Mouse (Mus musculus): Measurements from ENCODE around the gene Smoc1. TPM values are rescaled to one million over a fixed set of nuclear protein-coding genes. Genes with fewer than 3 reads are reported as not detected.

Smoc1 gene
- polyA plus RNA-seq, 1 experiment from 2014 or later, result 21.4 TPM

DNA sequence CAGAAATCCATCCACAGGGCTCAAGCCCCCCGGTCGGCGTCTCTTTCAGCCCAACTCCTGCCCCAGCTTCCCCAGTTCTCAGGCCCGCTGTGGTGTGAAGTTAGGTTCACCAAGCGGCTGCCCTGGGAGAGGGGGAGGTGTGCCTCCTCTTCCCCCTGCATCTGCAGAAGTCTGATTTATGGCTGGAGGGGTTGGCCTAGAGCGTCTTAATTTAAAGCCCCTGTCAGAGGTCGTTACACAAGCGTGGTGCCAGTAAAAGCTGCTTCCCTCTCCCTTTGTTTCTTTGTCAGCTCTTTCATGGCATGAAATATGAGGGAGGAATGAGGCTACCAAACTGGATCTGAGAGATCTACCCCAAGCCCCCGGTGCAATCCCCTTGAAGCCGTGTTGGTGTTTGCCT lies 139.5 kb downstream of the Smoc1 start:
- no peak overlapping the region for H3K27ac ChIP-seq
- H3K9me3 ChIP-seq, result no peaks in the 10 kb centered on the region
- H3K36me3 ChIP-seq, result no peaks in the 10 kb centered on the region
- 0 out of 2 replicates have a peak, but pooled peaks have one; percentile 36 for ATAC-seq (ENCODE audit: low FRiP score)
- no peak overlapping the region for H3K4me3 ChIP-seq
- 18% methylated on average over 10 of the region's 10 CpGs for WGBS
- 0 out of 2 replicates have a peak overlapping the region, but pooled peaks have one; percentile 1 for H3K4me2 ChIP-seq
- H3K9ac ChIP-seq, result peak overlapping the region; percentile 46
- H3K27me3 ChIP-seq, result peaks cover 11% of the 10 kb centered on the region; the same call in 1 of the 2 replicates
- H3K4me1 ChIP-seq (replicated peaks), result peaks cover 18% of the 10 kb centered on the region

GRCm38 (mm10) chr12:81166615-81167014 lies 140.0 kb downstream of the Smoc1 start:
- Histone ChIP-seq H3K4me1 (replicated peaks) (peaks cover 18% of the 10 kb centered on the region), H3K36me3 (no peaks in the 10 kb centered on the region), H3K9ac (0 out of 2 replicates have a peak overlapping the region, but pooled peaks have one; percentile 29), H3K9me3 (no peaks in the 10 kb centered on the region), H3K4me2 (no peak overlapping the region), H3K27ac (no peak overlapping the region), H3K27me3 (peaks cover 11% of the 10 kb centered on the region; the same call in 1 of the 2 replicates), H3K4me3 (no peak overlapping the region)
- no peak for ATAC-seq (ENCODE audit: low FRiP score)
- WGBS, result 67% methylated on average over 8 of the region's 8 CpGs

- peaks cover 11% of the 10 kb centered on the region; the same call in 1 of the 2 replicates for H3K27me3 ChIP-seq
- H3K27ac ChIP-seq, result no peak overlapping the region
- H3K4me1 ChIP-seq (replicated peaks), result peaks cover 18% of the 10 kb centered on the region
- WGBS, result 60% methylated on average over 9 of the region's 9 CpGs
- no peak overlapping the region for H3K4me2 ChIP-seq
- no peak for ATAC-seq (ENCODE audit: low FRiP score)
- H3K36me3 ChIP-seq, result no peaks in the 10 kb centered on the region
- H3K9me3 ChIP-seq, result no peaks in the 10 kb centered on the region
- H3K4me3 ChIP-seq, result no peak overlapping the region
- H3K9ac ChIP-seq, result 0 out of 2 replicates have a peak overlapping the region, but pooled peaks have one; percentile 29
Observed at GRCm38 (mm10) chr12:81167142-81167541, 140.5 kb downstream of the Smoc1 start.

DNA sequence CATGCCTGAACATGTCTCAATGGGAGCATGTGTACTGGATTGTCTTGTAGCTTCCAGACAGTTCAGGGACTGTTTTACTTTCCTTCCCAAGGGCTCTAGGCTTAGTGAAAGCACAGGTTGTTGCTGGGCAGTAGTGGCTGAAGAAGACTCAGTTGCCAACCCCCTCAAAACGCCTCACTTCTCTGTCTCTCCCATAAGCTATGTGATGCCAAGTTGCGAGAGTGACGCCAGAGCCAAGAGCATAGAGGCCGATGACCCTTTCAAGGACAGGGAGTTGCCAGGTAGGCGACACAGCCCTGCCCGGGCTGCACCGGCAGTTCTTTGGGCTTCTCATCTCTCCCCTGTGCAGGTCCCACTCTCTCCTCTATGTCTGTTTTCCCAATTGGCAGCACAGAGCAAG lies 141.4 kb downstream of the Smoc1 start:
- H3K27me3 ChIP-seq, result peaks cover 11% of the 10 kb centered on the region; the same call in 1 of the 2 replicates
- WGBS, result 94% methylated on average over 7 of the region's 7 CpGs
- no peaks in the 10 kb centered on the region for H3K36me3 ChIP-seq
- H3K4me3 ChIP-seq, result no peak overlapping the region
- no peaks in the 10 kb centered on the region for H3K9me3 ChIP-seq
- no peak overlapping the region for H3K9ac ChIP-seq
- no peak overlapping the region for H3K27ac ChIP-seq
- no peak for ATAC-seq (ENCODE audit: low FRiP score)
- H3K4me2 ChIP-seq, result no peak overlapping the region
- peaks cover 18% of the 10 kb centered on the region for H3K4me1 ChIP-seq (replicated peaks)

- H3K27ac ChIP-seq, result no peak overlapping the region
- H3K4me2 ChIP-seq, result no peak overlapping the region
- H3K27me3 ChIP-seq, result peaks cover 6% of the 10 kb centered on the region; the same call in 1 of the 2 replicates
- H3K4me3 ChIP-seq, result no peak overlapping the region
- ATAC-seq (ENCODE audit: low FRiP score), result no peak
- H3K9me3 ChIP-seq, result no peaks in the 10 kb centered on the region
- peaks cover 18% of the 10 kb centered on the region for H3K4me1 ChIP-seq (replicated peaks)
- no peaks in the 10 kb centered on the region for H3K36me3 ChIP-seq
- 79% methylated on average over 2 of the region's 2 CpGs for WGBS
- no peak overlapping the region for H3K9ac ChIP-seq
Observed at GRCm38 (mm10) chr12:81168494-81168893, 141.9 kb downstream of the Smoc1 start.

- no peak for ATAC-seq (ENCODE audit: low FRiP score)
Observed at GRCm38 (mm10) chr12:81170076-81170475, 143.5 kb downstream of the Smoc1 start.

DNA sequence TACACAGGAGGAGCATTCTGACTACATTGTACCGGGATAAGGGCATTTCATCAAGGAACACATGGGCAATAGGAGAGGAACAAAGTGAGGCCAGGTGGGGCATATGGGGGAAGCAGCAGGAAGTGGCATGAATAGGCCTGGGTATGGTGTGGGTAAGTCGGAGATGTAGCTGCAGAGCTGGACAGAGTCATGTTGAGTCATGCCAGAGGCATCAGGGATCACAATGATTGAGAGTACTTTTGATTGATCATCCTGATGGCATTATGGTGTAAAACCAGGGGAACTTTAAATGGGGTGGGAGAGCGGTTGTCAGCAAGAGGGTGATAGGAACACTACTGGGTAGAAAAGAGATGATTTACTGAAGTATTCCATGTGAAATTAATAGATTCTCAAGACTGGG lies 146.4 kb downstream of the Smoc1 start:
- no peak overlapping the region for H3K4me3 ChIP-seq
- no peaks in the 10 kb centered on the region for H3K36me3 ChIP-seq
- H3K4me1 ChIP-seq (replicated peaks), result peaks cover 8% of the 10 kb centered on the region
- H3K9ac ChIP-seq, result no peak overlapping the region
- H3K9me3 ChIP-seq, result no peaks in the 10 kb centered on the region
- no peak for ATAC-seq (ENCODE audit: low FRiP score)
- H3K4me2 ChIP-seq, result no peak overlapping the region
- no peak overlapping the region for H3K27ac ChIP-seq
- no peaks in the 10 kb centered on the region for H3K27me3 ChIP-seq
- WGBS, result 86% methylated on average over 3 of the region's 3 CpGs

More at GRCm38 (mm10) chr12:81170076-81170475, 143.5 kb downstream of the Smoc1 start:
- no peaks in the 10 kb centered on the region for H3K27me3 ChIP-seq
- no peaks in the 10 kb centered on the region for H3K9me3 ChIP-seq
- no peak overlapping the region for H3K27ac ChIP-seq
- H3K4me3 ChIP-seq, result no peak overlapping the region
- WGBS, result 83% methylated on average over 2 of the region's 2 CpGs
- H3K9ac ChIP-seq, result no peak overlapping the region
- H3K4me2 ChIP-seq, result no peak overlapping the region
- H3K36me3 ChIP-seq, result no peaks in the 10 kb centered on the region
- H3K4me1 ChIP-seq (replicated peaks), result peaks cover 18% of the 10 kb centered on the region

DNA sequence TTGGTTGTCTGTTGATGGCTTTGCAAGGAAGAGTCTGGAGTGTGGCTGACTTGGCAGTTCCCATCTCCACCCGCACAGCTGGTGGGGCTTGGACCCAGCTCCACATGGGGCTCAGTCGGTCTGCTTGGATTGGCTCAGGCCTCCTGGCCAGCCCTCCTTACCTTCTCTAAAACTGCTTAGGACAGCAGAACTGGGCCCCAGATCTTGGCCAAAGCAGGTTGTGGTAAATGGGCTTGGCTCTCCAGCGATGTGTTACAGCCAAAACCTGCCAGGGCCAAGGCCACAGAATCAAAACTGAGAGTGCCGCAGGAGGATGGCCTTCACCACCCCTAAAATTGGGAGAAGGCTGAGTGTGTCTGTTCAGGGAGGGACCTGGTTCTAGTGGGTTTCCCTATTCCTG lies 147.3 kb downstream of the Smoc1 start:
- Histone ChIP-seq H3K27me3 (no peaks in the 10 kb centered on the region), H3K27ac (no peak overlapping the region), H3K4me3 (no peak overlapping the region), H3K9me3 (no peaks in the 10 kb centered on the region), H3K36me3 (peaks cover 3% of the 10 kb centered on the region; the same call in 1 of the 2 replicates), H3K4me2 (no peak overlapping the region), H3K9ac (no peak overlapping the region), H3K4me1 (replicated peaks) (peaks cover 8% of the 10 kb centered on the region)
- ATAC-seq (ENCODE audit: low FRiP score), result no peak
- 95% methylated on average over 4 of the region's 4 CpGs for WGBS

- no peaks in the 10 kb centered on the region for H3K9me3 ChIP-seq
- H3K4me2 ChIP-seq, result no peak overlapping the region
- H3K36me3 ChIP-seq, result peaks cover 5% of the 10 kb centered on the region; the same call in 1 of the 2 replicates
- peaks cover 8% of the 10 kb centered on the region for H3K4me1 ChIP-seq (replicated peaks)
- peak overlapping the region; percentile 49; the same call in 1 of the 2 replicates for H3K9ac ChIP-seq
- no peak overlapping the region for H3K27ac ChIP-seq
- H3K27me3 ChIP-seq, result no peaks in the 10 kb centered on the region
- 63% methylated on average over 9 of the region's 9 CpGs for WGBS
- no peak for ATAC-seq (ENCODE audit: low FRiP score)
- H3K4me3 ChIP-seq, result no peak overlapping the region
Observed at GRCm38 (mm10) chr12:81175252-81175651, 148.6 kb downstream of the Smoc1 start.

DNA sequence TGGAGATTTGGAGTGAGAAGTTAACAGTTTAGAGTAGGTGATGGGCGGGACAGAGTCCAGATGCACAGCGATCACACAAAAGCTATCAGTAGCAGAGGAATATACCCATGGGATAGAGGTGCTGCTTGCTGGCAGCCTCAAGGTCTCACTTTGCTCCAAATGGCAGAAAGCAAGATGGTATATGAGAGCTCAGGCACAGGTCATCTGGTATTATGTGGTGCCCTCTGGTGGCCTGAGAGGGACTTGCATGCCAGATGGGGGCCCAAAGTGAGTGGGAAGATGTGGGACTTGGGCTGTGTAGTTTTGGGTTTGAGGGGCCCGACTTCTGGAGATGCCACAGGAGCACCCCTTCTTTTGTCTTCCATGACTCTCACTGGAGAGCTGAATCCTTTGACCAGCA lies 155.5 kb downstream of the Smoc1 start:
- Histone ChIP-seq H3K27ac (no peak overlapping the region), H3K36me3 (peaks cover 14% of the 10 kb centered on the region), H3K27me3 (no peaks in the 10 kb centered on the region), H3K9ac (no peak overlapping the region), H3K4me3 (no peak overlapping the region), H3K4me1 (replicated peaks) (peaks cover 3% of the 10 kb centered on the region; the same call in 1 of the 2 replicates), H3K4me2 (no peak overlapping the region), H3K9me3 (no peaks in the 10 kb centered on the region)
- WGBS, result 56% methylated on average over 3 of the region's 3 CpGs
- ATAC-seq (ENCODE audit: low FRiP score), result peak; percentile 63; the same call in 1 of the 2 replicates

DNA sequence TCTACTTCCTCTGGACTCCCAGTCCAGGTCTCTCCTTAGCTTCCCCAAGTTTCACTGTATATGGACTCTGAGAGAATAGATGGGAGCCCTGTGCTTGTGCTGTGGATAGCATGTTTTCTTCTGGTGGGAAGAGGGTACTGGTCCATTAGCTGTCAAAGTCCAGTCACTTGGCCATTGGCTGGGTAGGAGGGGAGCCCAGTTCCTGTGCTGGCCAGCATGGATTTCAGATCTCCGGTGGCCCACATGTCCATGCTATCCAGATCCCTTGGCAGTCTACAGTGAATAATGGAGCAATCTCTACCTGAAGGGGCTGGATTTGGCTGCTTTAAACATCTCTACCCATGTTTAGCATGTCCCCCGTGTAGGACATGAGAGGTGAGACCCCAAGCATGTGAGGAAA lies 158.4 kb downstream of the Smoc1 start:
- Histone ChIP-seq H3K4me3 (no peak overlapping the region), H3K36me3 (peaks cover 8% of the 10 kb centered on the region), H3K9me3 (no peaks in the 10 kb centered on the region), H3K4me2 (no peak overlapping the region), H3K27ac (no peak overlapping the region), H3K9ac (no peak overlapping the region), H3K4me1 (replicated peaks) (peaks cover 3% of the 10 kb centered on the region; the same call in 1 of the 2 replicates), H3K27me3 (no peaks in the 10 kb centered on the region)
- WGBS, result 86% methylated on average over 2 of the region's 2 CpGs
- no peak for ATAC-seq (ENCODE audit: low FRiP score)

DNA sequence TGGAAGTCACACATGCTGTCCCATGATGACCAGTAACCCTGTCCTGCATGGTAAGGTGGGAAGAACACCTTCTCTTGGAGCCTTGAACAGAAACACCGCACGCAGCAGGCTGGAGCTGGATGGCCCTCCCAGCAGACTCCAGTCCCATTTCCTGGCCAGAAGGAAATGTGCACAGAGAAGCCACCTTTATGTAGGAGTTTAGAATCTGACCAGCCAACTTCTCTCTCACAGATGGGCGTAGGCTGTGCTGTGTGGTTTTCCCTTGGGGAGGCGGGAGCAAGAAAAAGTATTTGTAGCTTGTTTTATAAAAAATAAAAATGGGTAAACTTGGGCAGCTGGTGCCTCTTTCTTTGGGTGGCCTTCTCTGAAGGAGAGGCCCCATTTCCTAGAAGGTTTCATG lies 159.5 kb downstream of the Smoc1 start:
- no peak for ATAC-seq (ENCODE audit: low FRiP score)
- no peak overlapping the region for H3K9ac ChIP-seq
- peaks cover 8% of the 10 kb centered on the region for H3K36me3 ChIP-seq
- H3K4me3 ChIP-seq, result no peak overlapping the region
- H3K4me2 ChIP-seq, result no peak overlapping the region
- H3K9me3 ChIP-seq, result no peaks in the 10 kb centered on the region
- 96% methylated on average over 4 of the region's 4 CpGs for WGBS
- H3K4me1 ChIP-seq (replicated peaks), result peaks cover 3% of the 10 kb centered on the region; the same call in 1 of the 2 replicates
- H3K27me3 ChIP-seq, result no peaks in the 10 kb centered on the region
- no peak overlapping the region for H3K27ac ChIP-seq

DNA sequence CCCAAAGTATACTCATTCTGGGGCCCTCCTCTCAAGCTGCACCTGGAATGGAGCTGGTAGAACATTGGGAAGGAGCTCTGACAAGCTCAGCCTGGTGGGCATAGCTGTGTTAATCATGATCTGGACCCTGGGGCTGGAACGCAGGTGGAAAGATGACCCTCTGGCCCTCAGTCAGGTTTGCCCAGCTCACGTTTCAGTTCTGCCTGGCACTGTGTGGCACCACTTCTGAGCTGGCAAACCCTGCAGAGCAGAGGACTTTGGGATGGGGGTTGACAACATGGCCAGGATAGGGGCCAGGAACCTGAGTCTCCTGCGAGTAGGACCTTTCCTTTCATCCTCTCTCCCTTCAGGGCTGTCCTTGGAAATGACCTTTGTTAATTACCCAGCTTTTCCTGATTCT lies 160.1 kb downstream of the Smoc1 start:
- ATAC-seq (ENCODE audit: low FRiP score), result no peak

More for the DNA sequence above, 160.1 kb downstream of the Smoc1 start:
- 94% methylated on average over 3 of the region's 3 CpGs for WGBS
- Histone ChIP-seq H3K4me1 (replicated peaks) (peaks cover 3% of the 10 kb centered on the region; the same call in 1 of the 2 replicates), H3K36me3 (peaks cover 8% of the 10 kb centered on the region), H3K27ac (no peak overlapping the region), H3K4me3 (no peak overlapping the region), H3K9me3 (no peaks in the 10 kb centered on the region), H3K27me3 (no peaks in the 10 kb centered on the region), H3K9ac (no peak overlapping the region), H3K4me2 (no peak overlapping the region)

All from hindbrain, embryonic 13.5 days (tissue).